ENCODE assay signal across 9 mouse cellular contexts in the genomic region with DNA sequence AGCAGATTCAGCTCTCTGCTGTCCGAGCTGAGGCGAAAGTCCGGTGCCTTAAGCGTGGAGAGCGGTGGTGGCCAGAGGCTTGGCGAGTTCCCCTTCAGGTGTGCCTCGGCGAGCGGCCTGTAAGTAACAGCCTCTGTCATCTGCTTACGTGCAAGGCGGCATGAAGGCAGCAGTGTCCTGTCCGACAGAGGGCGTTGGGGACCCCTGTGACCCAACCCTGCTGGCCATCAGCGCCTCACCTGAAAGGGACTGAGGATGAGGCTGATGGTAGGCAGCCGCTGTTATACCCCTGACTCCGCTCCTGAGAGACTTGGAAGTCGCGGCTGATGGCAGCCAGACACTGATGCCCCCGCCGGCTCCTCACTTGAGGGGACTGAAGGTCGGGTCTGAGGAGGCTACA. TPM values are rescaled to one million over a fixed set of nuclear protein-coding genes. Genes with fewer than 3 reads are reported as not detected.
DNase-seq lines count a peak whose midpoint lies in the region; ATAC-seq and TF ChIP-seq lines count a peak whose summit lies in the region.
"Not testable (repeated sequence)": the region's sequence is repeated elsewhere in the genome, so short reads cannot be mapped to it uniquely, and the experiment has no call there.
"Had no signal": no experiment of that assay in that cellular context is flagged by ENCODE, and none has a peak within 500 bp of the region (broad histone marks: within the 10 kb centered on the region; RNA-seq: fewer than 3 reads in every experiment).

No protein-coding gene starts in this region.

- DNase-seq in MEL (ENCODE audit: low read depth, low spot score), result peak; percentile 68
- peak; percentile 83 for DNase-seq in cerebellum, adult 18-20 months
- DNase-seq in forebrain, postnatal 0 days, result peak; percentile 57
- peak; percentile 64 for DNase-seq in hindbrain, embryonic 10.5 days (ENCODE audit: low spot score)
- peak; percentile 36 to 39 for DNase-seq in layer of hippocampus, postnatal 25 days (ENCODE audit: extremely low spot score in 1 of 2, low spot score in 1 of 2)
- DNase-seq in lung, postnatal 25 days (ENCODE audit: low spot score), result peak; percentile 48
- DNase-seq in retina, adult 2 months (ENCODE audit: low read depth, low spot score), result peak; percentile 54
- peak; percentile 57 for DNase-seq in thymus, postnatal 25 days

- peak; percentile 52 for ATAC-seq in forebrain, postnatal 0 days

- H3K27ac ChIP-seq in MEL (ENCODE audit: control insufficient read depth, low read depth, low read length), result not testable (repeated sequence)
- peak overlapping the region; percentile 35; the same call in 1 of the 2 replicates for H3K27ac ChIP-seq in forebrain, postnatal 0 days (ENCODE audit: low read depth, low read length)
- peak overlapping the region; percentile 75 for H3K27ac ChIP-seq in hindbrain, embryonic 10.5 days

- peak overlapping the region; percentile 64 for H3K9ac ChIP-seq in MEL (ENCODE audit: control insufficient read depth, low read depth, low read length, poor library complexity, severe bottlenecking)
- peak overlapping the region; percentile 64 for H3K9ac ChIP-seq in forebrain, postnatal 0 days

- under 1% methylated on average over 15 of the region's 21 CpGs for WGBS in forebrain, postnatal 0 days
- under 1% methylated on average over 20 of the region's 21 CpGs for WGBS in hindbrain, embryonic 10.5 days

- H3K79me2 ChIP-seq in MEL (ENCODE audit: control insufficient read depth, insufficient read depth, low read length, poor library complexity), result not testable (repeated sequence)

- H3K27me3 ChIP-seq in MEL (ENCODE audit: control insufficient read depth in 1 of 2, insufficient read depth in 2 of 2, low read length in 2 of 2); forebrain, postnatal 0 days (ENCODE audit: insufficient read depth, low read length); hindbrain, embryonic 10.5 days (ENCODE audit: insufficient read depth, poor library complexity, severe bottlenecking): not testable (repeated sequence)

- TF ChIP-seq EP300 in MEL (IDR thresholded peaks at IDR 0.05; ENCODE audit: low read depth in 1 of 2, low read length in 2 of 2), result not testable (repeated sequence)

- peak; percentile 1; the same call in 1 of the 2 replicates for TF ChIP-seq RAD21 in MEL (IDR thresholded peaks at IDR 0.05; ENCODE audit: low read depth, low read length)

- H3K4me2 ChIP-seq in forebrain, postnatal 0 days (ENCODE audit: low read depth), result peak overlapping the region; percentile 67

- not testable (repeated sequence) for H3K9me3 ChIP-seq in MEL (replicated peaks; ENCODE audit: insufficient read depth, low read length); forebrain, postnatal 0 days (ENCODE audit: low read length); hindbrain, embryonic 10.5 days

- peak in 2 of 3 experiments; percentile 31 to 61; a peak in 4 of 6 replicates for TF ChIP-seq CTCF in MEL (IDR thresholded peaks at IDR 0.05 in 2 of 3, conservative IDR thresholded peaks at IDR 0.05 in 1 of 3; ENCODE audit: control insufficient read depth in 1 of 3, insufficient read depth in 1 of 3, low read depth in 2 of 3, low read length in 3 of 3, poor library complexity in 1 of 3, severe bottlenecking in 1 of 3)
- TF ChIP-seq CTCF in forebrain, postnatal 0 days (IDR thresholded peaks at IDR 0.05; ENCODE audit: low read depth), result peak; percentile 45

- not testable (repeated sequence) for H3K36me3 ChIP-seq in MEL (ENCODE audit: control insufficient read depth in 1 of 2, insufficient read depth in 2 of 2, low read length in 2 of 2); forebrain, postnatal 0 days (ENCODE audit: insufficient read depth); hindbrain, embryonic 10.5 days

- peak overlapping the region; percentile 81 to 85 for H3K4me3 ChIP-seq in MEL (ENCODE audit: control insufficient read depth in 1 of 2, insufficient read depth in 1 of 2, low read depth in 2 of 2, low read length in 2 of 2)
- H3K4me3 ChIP-seq in forebrain, postnatal 0 days (ENCODE audit: low read depth, low read length), result peak overlapping the region; percentile 47
- H3K4me3 ChIP-seq in hindbrain, embryonic 10.5 days, result peak overlapping the region; percentile 57

- H3K4me1 ChIP-seq in MEL (ENCODE audit: control insufficient read depth in 1 of 2, insufficient read depth in 2 of 2, low read length in 2 of 2); forebrain, postnatal 0 days (ENCODE audit: insufficient read depth): not testable (repeated sequence)
- H3K4me1 ChIP-seq in hindbrain, embryonic 10.5 days (replicated peaks), result peaks cover 10% of the 10 kb centered on the region; the same call in 1 of the 2 replicates

- TF ChIP-seq POLR2A in MEL (IDR thresholded peaks at IDR 0.05; ENCODE audit: control insufficient read depth in 1 of 2, insufficient read depth in 1 of 2, low read depth in 1 of 2, low read length in 2 of 2, poor library complexity in 1 of 2), result not testable (repeated sequence)

RNA-seq across cellular contexts. Expression of a gene that starts 0.2 kb away (rescaled TPM):
- 1.3 and 2.9 TPM in 2 replicates for total RNA-seq in MEL (2012; rRNA removed)
- polyA plus RNA-seq in MEL (2012; ENCODE audit: insufficient read depth in 1 of 2, insufficient read length in 2 of 2, low read depth in 1 of 2, low replicate concordance in 2 of 2, missing spikeins in 1 of 2), result 1 to 10 TPM in 1 of 2 experiments, not detected in 1; 3.6 TPM
- 11.0 and 11.5 TPM in 2 replicates for total RNA-seq in forebrain, postnatal 0 days (2014; rRNA removed)
- polyA plus RNA-seq in forebrain, postnatal 0 days (2015; fragmentation: Nextera tagmentation; extraction: Ambion mirVana), result 2.2 and 4.4 TPM in 2 replicates
- 6.2 and 6.9 TPM in 2 replicates for polyA plus RNA-seq in hindbrain, embryonic 10.5 days (2016; fragmentation: Nextera tagmentation; extraction: Ambion mirVana)
- total RNA-seq in layer of hippocampus, postnatal 25 days (2021), result 10 to 100 TPM; 12.2 to 14.6 TPM

RNA-seq across cellular contexts. Expression of a gene that starts 0.3 kb away (rescaled TPM):
- 3.2 and 4.0 TPM in 2 replicates for total RNA-seq in MEL (2012; rRNA removed)
- 1 to 10 TPM in 1 of 2 experiments, not detected in 1; 6.4 TPM for polyA plus RNA-seq in MEL (2012; ENCODE audit: insufficient read depth in 1 of 2, insufficient read length in 2 of 2, low read depth in 1 of 2, low replicate concordance in 2 of 2, missing spikeins in 1 of 2)
- total RNA-seq in forebrain, postnatal 0 days (2014; rRNA removed), result 19.6 and 21.6 TPM in 2 replicates
- 14.0 TPM in 2 replicates for polyA plus RNA-seq in forebrain, postnatal 0 days (2015; fragmentation: Nextera tagmentation; extraction: Ambion mirVana)
- polyA plus RNA-seq in hindbrain, embryonic 10.5 days (2016; fragmentation: Nextera tagmentation; extraction: Ambion mirVana), result 7.2 TPM in 2 replicates
- total RNA-seq in layer of hippocampus, postnatal 25 days (2021), result 10 to 100 TPM; 19.5 to 20.1 TPM

RNA-seq across cellular contexts. Expression of a gene that starts 47.2 kb away (rescaled TPM):
- 60.3 and 71.0 TPM in 2 replicates for total RNA-seq in MEL (2012; rRNA removed)
- 100 to 1,000 TPM in 1 of 2 experiments, 10 to 100 TPM in 1; 57.6 to 381 TPM for polyA plus RNA-seq in MEL (2012; ENCODE audit: insufficient read depth in 1 of 2, insufficient read length in 2 of 2, low read depth in 1 of 2, low replicate concordance in 2 of 2, missing spikeins in 1 of 2)
- 11.9 and 12.9 TPM in 2 replicates for total RNA-seq in forebrain, postnatal 0 days (2014; rRNA removed)
- 7.0 and 8.9 TPM in 2 replicates for polyA plus RNA-seq in forebrain, postnatal 0 days (2015; fragmentation: Nextera tagmentation; extraction: Ambion mirVana)
- 52.6 and 72.9 TPM in 2 replicates for polyA plus RNA-seq in hindbrain, embryonic 10.5 days (2016; fragmentation: Nextera tagmentation; extraction: Ambion mirVana)
- total RNA-seq in layer of hippocampus, postnatal 25 days (2021), result 1 to 10 TPM; 3.6 to 4.2 TPM

RNA-seq across cellular contexts. Expression of a gene that starts 55.3 kb away (rescaled TPM):
- not detected in 2 replicates for total RNA-seq in MEL (2012; rRNA removed)
- not detected for polyA plus RNA-seq in MEL (2012; ENCODE audit: insufficient read depth in 1 of 2, insufficient read length in 2 of 2, low read depth in 1 of 2, low replicate concordance in 2 of 2, missing spikeins in 1 of 2)
- 0.52 TPM in 1 of 2 replicates, not detected in the other for total RNA-seq in forebrain, postnatal 0 days (2014; rRNA removed)
- polyA plus RNA-seq in forebrain, postnatal 0 days (2015; fragmentation: Nextera tagmentation; extraction: Ambion mirVana), result 0.10 and 0.17 TPM in 2 replicates
- 0.10 and 0.17 TPM in 2 replicates for polyA plus RNA-seq in hindbrain, embryonic 10.5 days (2016; fragmentation: Nextera tagmentation; extraction: Ambion mirVana)
- under 1 TPM; 0.15 to 0.31 TPM for total RNA-seq in layer of hippocampus, postnatal 25 days (2021)
- polyA plus RNA-seq: large intestine, adult 2 months had no signal
